Mouse (Mus musculus): ENCODE measurements around the gene Rad52.
A peak's percentile ranks its signal among the peaks of the same experiment; 100 is the strongest.

Gene Rad52

GRCm38 (mm10) chr6:119902204-119903080, at the start of gene Rad52:
Rad52 (plus strand) TSS chr6:119902698.
- DNase-seq (ENCODE audit: inconsistent ontology term), result peak; percentile 88

DNA sequence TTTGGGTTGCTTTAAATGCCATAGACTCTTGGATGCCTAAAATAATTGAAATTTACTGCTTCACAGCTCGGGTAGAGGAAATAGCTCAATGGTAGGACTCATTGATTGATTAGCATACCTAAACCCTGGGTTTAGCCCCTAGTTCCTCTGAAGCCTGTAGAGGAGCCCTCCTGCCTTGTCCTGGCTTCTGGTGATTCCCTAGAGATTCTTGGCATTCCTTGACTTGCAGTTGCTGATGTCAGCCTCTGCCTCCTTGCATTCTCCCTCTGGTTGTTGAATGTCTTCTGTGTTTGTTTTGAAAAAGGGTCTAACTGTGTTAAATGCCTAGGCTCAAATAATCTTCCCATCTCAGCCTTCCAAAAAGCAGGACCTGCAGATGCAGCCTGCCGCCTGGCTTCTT, 48.3 kb upstream of the Rad52 start:
- peak; percentile 63 for DNase-seq (ENCODE audit: inconsistent ontology term)

DNA sequence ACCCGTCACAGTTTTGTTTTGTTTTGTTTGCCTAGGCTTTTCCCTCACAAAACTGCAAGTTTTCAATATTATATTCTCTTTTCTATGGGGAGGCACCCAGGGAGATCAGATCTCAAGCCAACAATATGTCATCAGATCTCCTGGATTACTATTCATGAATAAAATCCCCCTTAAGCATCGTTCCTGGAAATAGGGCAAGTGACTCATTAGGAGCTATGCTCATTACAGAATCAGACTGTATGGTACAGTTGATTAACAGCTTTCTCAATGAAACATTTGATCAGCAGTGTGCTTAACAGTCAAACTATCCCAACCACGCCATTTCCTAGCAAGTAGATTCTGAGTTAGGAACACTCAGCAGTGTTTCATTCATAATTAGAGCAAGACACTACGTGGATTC, 47.0 kb upstream of the Rad52 start:
- peak; percentile 74 for DNase-seq (ENCODE audit: inconsistent ontology term)

DNA sequence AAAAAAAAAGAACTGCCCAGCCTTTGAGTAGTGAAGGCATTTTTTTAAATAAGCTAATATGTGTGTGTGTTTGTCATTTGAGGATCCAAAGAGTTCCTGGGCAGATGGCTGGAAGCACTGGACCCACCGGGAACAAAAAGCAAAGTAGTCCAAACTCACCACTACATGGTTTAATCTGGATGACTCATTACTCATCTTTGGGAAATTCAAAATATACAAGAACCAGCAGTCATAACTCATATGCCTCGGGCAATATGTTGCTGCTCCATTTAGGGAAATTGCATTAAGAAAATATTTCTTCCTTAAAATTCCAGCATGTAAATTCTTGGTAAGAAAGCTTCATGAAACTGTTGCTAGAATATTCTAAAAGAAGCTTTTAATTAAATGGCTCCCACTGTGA, 42.3 kb upstream of the Rad52 start:
- DNase-seq (ENCODE audit: inconsistent ontology term), result no peak

- no peak for DNase-seq (ENCODE audit: inconsistent ontology term)
These were observed 41.0 kb upstream of the Rad52 start for GRCm38 (mm10) chr6:119861519-119861918.

GRCm38 (mm10) chr6:119864341-119865034, 38.0 kb upstream of the Rad52 start:
- DNase-seq (ENCODE audit: inconsistent ontology term), result peak; percentile 89

GRCm38 (mm10) chr6:119883151-119883550, 19.3 kb upstream of the Rad52 start:
- no peak for DNase-seq (ENCODE audit: inconsistent ontology term)

DNA sequence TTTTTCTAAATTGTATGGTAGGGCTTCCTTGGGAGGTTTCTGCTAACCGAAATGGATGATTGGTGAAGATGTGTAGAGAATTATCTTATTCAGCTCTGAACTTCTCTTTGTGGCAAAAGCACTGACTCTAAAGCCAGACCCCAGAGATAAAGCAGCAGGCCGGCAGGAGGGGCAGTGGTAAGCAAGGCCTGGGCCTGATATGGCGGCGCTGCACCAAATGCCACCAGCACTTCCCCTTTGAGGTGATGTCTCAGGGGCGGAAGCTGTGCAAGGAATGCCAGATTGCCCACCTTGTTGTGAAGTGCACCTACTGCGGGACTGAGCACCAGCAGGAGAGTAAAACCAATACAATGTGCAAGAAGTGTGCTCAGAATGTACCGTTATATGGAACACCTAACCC, 9.8 kb upstream of the Rad52 start:
- no peak for DNase-seq (ENCODE audit: inconsistent ontology term)

- peak; percentile 38 for DNase-seq (ENCODE audit: inconsistent ontology term)
These were observed 737 bp downstream of the Rad52 start for GRCm38 (mm10) chr6:119903081-119903789.

GRCm38 (mm10) chr6:119905461-119905860, 3.0 kb downstream of the Rad52 start:
- no peak for DNase-seq (ENCODE audit: inconsistent ontology term)

GRCm38 (mm10) chr6:119912046-119912445, 9.5 kb downstream of the Rad52 start:
- no peak for DNase-seq (ENCODE audit: inconsistent ontology term)

DNA sequence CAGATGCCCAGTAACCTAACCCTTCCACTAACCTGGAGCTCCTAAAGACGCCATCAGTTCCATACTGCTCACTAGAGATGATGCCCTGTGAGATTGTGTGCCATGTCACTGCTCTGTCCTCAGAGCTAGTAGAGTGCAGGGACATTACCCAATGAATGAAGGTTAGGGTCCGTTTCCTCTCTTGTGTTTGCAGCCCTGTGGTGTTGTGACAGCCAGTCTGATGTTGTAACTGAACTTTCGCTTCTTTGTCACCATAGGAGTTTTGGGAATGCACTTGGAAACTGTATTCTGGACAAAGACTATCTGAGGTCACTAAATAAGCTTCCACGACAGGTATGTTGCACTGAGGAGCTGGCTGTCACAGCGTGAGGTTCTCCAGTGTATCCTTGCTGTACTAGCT, 13.2 kb downstream of the Rad52 start:
- no peak for DNase-seq (ENCODE audit: inconsistent ontology term)

DNA sequence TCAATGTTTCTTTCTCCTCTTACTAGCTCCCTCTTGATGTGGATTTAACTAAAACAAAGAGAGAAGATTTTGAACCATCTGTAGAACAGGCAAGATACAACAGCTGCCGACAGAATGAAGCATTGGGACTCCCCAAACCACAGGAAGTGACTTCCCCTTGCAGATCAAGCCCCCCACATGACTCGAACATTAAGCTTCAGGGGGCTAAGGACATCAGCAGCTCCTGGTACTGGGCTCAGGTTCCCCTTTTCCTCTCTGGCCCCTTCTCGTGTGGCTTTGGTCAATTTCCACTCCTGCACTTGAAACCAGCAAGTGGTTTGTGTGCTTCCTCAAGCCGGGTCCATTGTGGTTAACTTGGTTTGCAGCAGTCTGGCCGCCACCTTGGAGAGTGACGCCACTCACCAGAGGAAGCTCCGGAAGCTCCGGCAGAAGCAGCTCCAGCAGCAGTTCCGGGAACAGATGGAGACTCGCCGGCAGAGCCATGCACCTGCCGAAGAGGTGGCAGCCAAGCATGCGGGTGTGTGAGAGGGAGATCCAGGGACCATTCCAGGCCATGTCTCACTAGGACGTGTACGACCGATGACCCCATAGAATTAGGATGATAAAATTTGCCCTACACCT, 16.2 kb downstream of the Rad52 start:
- DNase-seq (ENCODE audit: inconsistent ontology term), result no peak

- no peak for DNase-seq (ENCODE audit: inconsistent ontology term)
These were observed 19.6 kb downstream of the Rad52 start for GRCm38 (mm10) chr6:119922136-119922535.

GRCm38 (mm10) chr6:119922544-119922943, 20.0 kb downstream of the Rad52 start:
- DNase-seq (ENCODE audit: inconsistent ontology term), result no peak

DNA sequence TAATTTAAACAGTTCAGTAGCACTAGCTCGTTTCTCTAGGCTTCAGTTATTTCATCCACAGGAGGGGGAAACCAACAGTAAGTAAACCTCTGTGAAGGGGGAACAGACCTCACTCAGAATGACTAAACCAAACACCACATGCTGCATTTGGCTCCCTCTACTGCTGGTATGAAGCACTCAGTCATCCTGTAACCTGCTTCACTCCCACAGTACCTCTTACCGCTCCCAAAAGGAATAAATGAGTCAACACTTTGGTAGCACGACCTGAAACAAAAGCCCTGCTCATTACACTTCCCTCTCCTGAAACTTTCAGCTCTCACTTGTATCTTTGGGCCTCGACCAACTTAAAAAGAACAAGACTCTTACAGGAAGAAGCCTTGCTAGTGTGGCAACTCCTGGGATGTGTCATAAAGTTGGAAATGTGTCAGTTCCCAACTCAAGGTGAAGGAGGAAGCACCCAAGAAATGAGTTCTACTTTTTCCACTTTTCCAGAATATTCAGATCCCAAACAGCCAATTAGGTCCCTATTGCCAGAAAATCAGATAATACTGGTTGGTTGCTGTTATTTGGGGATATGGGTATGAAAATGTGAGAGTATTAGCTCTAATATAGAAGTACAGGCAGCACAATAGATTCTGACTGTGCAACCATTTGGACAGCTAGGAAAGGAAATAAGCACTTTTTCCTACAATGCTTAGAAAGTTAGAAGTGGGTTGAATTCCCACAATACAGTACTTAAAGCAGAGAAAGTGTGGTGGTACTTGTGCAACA, 21.9 kb downstream of the Rad52 start:
- DNase-seq (ENCODE audit: inconsistent ontology term), result peak; percentile 78
